Mouse (Mus musculus): ENCODE results near the gene Rbm48. TPM values are rescaled to one million over a fixed set of nuclear protein-coding genes. Genes with fewer than 3 reads are reported as not detected.
A peak's percentile ranks its signal among the peaks of the same experiment; 100 is the strongest.

The Rbm48 gene
- polyA plus RNA-seq, 2 experiments from 2014 or later, result 22.0 to 24.1 TPM

GRCm38 (mm10) chr5:3546226-3546625, 50.2 kb downstream of the Rbm48 start:
- ATAC-seq, result no peak

- no peak for ATAC-seq
Observed at GRCm38 (mm10) chr5:3544480-3544769, 52.0 kb downstream of the Rbm48 start.

GRCm38 (mm10) chr5:3543629-3544479, 52.5 kb downstream of the Rbm48 start, which contains the start of gene Fam133b:
Fam133b (plus strand) TSS chr5:3543833.
- ATAC-seq, result peak; percentile 92

GRCm38 (mm10) chr5:3541871-3542270, 54.5 kb downstream of the Rbm48 start:
- ATAC-seq, result no peak

- no peak for ATAC-seq
Observed at GRCm38 (mm10) chr5:3538505-3539472, 57.6 kb downstream of the Rbm48 start.

GRCm38 (mm10) chr5:3536592-3537212, 59.7 kb downstream of the Rbm48 start:
- ATAC-seq, result no peak

Other genes starting within 250 kb of the Rbm48 start
- gene Fam133b, start 52.8 kb downstream of the Rbm48 start, polyA plus RNA-seq (2017; shearing (Covaris generic)), result 10 to 100 TPM; 38.1 to 52.1 TPM
- 1 to 10 TPM; 6.3 to 9.7 TPM for gene 1700109H08Rik, start 25.0 kb downstream of the Rbm48 start, polyA plus RNA-seq (2017; shearing (Covaris generic))
- 10 to 100 TPM; 13.3 to 13.9 TPM for gene Pex1, start 519 bp downstream of the Rbm48 start, polyA plus RNA-seq (2017; shearing (Covaris generic))
- under 1 TPM in 1 of 2 experiments, not detected in 1; 0.34 TPM for gene Tmbim7, start 54.6 kb upstream of the Rbm48 start, polyA plus RNA-seq (2017; shearing (Covaris generic))
- 10 to 100 TPM; 29.7 to 39.0 TPM for gene Gatad1, start 60.6 kb upstream of the Rbm48 start, polyA plus RNA-seq (2017; shearing (Covaris generic))
- gene Ankib1, start 206.3 kb upstream of the Rbm48 start, polyA plus RNA-seq (2017; shearing (Covaris generic)), result 10 to 100 TPM; 13.8 to 22.9 TPM
- 100 to 1,000 TPM in 1 of 2 experiments, 10 to 100 TPM in 1; 91.1 to 118 TPM for gene Krit1, start 206.6 kb upstream of the Rbm48 start, polyA plus RNA-seq (2017; shearing (Covaris generic))
- under 1 TPM in 1 of 2 experiments, not detected in 1; 0.20 TPM for gene Lrrd1, start 248.6 kb upstream of the Rbm48 start, polyA plus RNA-seq (2017; shearing (Covaris generic))

Data from activated CD4-positive, CD25-positive, alpha-beta regulatory T cell, adult 4 months (primary cell).